Mouse (Mus musculus) liver, embryonic 16.5 days (tissue): ENCODE results near the gene Col20a1. TPM values are rescaled to one million over a fixed set of nuclear protein-coding genes. Genes with fewer than 3 reads are reported as not detected.
A peak's percentile ranks its signal among the peaks of the same experiment; 100 is the strongest.

Experiments used
- ATAC-seq: fragments of 200-750 bp; cut with Nextera tagmentation; 2 replicates; pipeline ENCODE4 v1.8.0; 2017; ENCODE audit warnings: low read depth, mild to moderate bottlenecking, moderate number of reproducible peaks, moderate library complexity
- H3K27ac ChIP-seq: fragments of 300-500 bp; sonication (generic); 2 replicates; pipeline ENCODE4 v1.5.1; 2014; ENCODE audit warnings: mild to moderate bottlenecking, low read length
- H3K27me3 ChIP-seq: fragments of 300-500 bp; sonication (generic); 2 replicates; pipeline ENCODE4 v1.6.1; 2014; ENCODE audit warnings: low read depth, low read length, mixed read lengths; ENCODE audit not compliant: control insufficient read depth, insufficient read depth
- H3K36me3 ChIP-seq: fragments of 300-500 bp; sonication (generic); 2 replicates; pipeline ENCODE4 v1.6.1; 2014; ENCODE audit warnings: mild to moderate bottlenecking; ENCODE audit not compliant: control insufficient read depth, insufficient read depth
- H3K4me1 ChIP-seq: fragments of 300-500 bp; sonication (generic); 2 replicates; pipeline ENCODE4 v1.6.1; 2014; ENCODE audit warnings: low read depth, low read length, mixed read lengths; ENCODE audit not compliant: control insufficient read depth
- H3K4me2 ChIP-seq: fragments of 300-500 bp; sonication (generic); 2 replicates; pipeline ENCODE4 v1.6.1; 2014; ENCODE audit warnings: low read depth, low read length, mixed read lengths
- H3K4me3 ChIP-seq: fragments of 300-500 bp; sonication (generic); 2 replicates; pipeline ENCODE4 v1.5.1; 2014; ENCODE audit warnings: low read depth, mild to moderate bottlenecking, low read length
- H3K9ac ChIP-seq: fragments of 300-500 bp; sonication (generic); 2 replicates; pipeline ENCODE4 v1.6.1; 2014; ENCODE audit warnings: low read depth, low read length
- H3K9me3 ChIP-seq: fragments of 300-500 bp; sonication (generic); replicated peaks from 2 replicates; pipeline ENCODE4 v1.6.1; 2016; ENCODE audit warnings: low read length; ENCODE audit not compliant: control insufficient read depth
- WGBS: fragments of 180-500 bp; shearing (Covaris S2); extraction: QIAGEN DNeasy Blood & Tissue Kit; methylation state at CpG from one replicate; pipeline ENCODE4 v1.1.7; 2014; ENCODE audit not compliant: insufficient replicate concordance; 5-methylcytosine and 5-hydroxymethylcytosine counted together
- polyA plus RNA-seq: library from polyadenylated mRNA; unstranded; fragments of >200 nt; fragmentation: Nextera tagmentation; extraction: Ambion mirVana; gene quantifications from 2 replicates; pipeline ENCODE4 v1.2.1, GENCODE M21; 2015

Gene Col20a1
- polyA plus RNA-seq, 1 experiment from 2014 or later: 0.04 TPM

GRCm38 (mm10) chr2:181043437-181043836 lies 57.1 kb downstream of the Col20a1 start, which contains the start of gene Chrna4:
Gene Chrna4 (minus strand): TSS chr2:181043546.
- WGBS: 42% methylated on average over 3 of the region's 3 CpGs
- peaks cover 32% of the 10 kb centered on the region for H3K27me3 ChIP-seq
- H3K9ac ChIP-seq: no peak within 1 kb of the TSS
- H3K36me3 ChIP-seq: no peaks in the 10 kb centered on the region
- no peaks in the 10 kb centered on the region for H3K9me3 ChIP-seq
- H3K4me2 ChIP-seq: no peak within 1 kb of the TSS
- H3K4me3 ChIP-seq: no peak within 1 kb of the TSS
- ATAC-seq: peak; percentile 53
- H3K4me1 ChIP-seq: no peaks in the 10 kb centered on the region
- H3K27ac ChIP-seq: peak within 1 kb of the TSS; percentile 26; the same call in 1 of the 2 replicates

DNA sequence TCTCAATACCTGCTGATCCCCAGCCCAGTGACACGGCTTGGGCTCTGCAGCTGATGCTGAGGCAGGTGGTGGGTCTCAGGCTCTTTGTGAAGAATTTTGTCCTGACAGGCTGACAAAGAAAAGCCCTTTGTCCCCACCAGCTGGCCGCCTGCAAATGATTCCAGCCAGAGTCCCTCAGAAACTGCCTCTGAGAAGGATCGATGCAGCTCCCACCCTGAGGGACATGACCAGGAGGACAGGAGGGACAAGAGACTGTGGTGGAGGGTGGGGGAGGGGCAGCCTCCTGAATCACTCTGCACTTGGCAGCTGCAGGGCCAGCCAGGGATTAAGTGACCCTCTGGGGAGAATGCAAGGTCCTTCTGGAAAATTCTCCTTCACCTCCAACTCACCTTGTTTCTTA lies 57.7 kb downstream of the Col20a1 start:
- Histone ChIP-seq H3K4me3 (no peak overlapping the region), H3K4me1 (no peaks in the 10 kb centered on the region), H3K9ac (no peak overlapping the region), H3K27me3 (peaks cover 26% of the 10 kb centered on the region), H3K9me3 (no peaks in the 10 kb centered on the region), H3K36me3 (no peaks in the 10 kb centered on the region), H3K27ac (peak overlapping the region; percentile 26; the same call in 1 of the 2 replicates), H3K4me2 (no peak overlapping the region)
- 17% methylated on average over 3 of the region's 3 CpGs for WGBS
- no peak for ATAC-seq

DNA sequence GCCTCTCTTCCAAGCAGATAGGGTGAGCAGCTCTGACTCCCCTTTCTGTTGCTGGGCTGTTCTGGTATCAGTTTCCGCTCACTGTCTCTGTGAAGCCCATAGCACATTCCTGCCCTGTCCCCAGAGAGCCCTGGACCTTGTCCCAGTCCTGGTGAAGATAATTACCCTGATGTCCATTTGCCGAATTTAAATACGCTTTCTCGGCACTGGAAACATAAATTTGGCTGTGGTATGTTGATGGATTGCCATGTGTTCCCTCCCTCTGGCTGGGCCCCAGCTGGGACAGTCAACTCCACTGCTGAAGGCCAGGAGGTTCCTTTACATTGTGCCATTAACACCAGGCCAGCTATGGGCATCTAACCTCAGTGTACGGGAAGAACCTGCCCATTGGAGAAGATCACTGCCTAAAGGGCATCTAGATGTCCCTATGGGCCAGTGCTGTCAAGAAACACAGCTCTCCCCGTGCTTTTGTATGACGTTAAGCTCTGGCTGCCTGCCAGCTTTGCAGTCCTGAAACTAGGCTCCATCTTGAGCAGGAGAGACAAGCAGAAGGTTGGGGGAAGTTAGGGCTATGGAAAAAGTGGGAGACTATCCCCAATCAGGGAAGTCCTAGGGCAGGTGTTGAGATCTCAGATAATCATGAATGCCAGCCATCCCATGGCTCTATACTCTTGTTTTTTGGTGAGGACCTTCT lies 62.1 kb downstream of the Col20a1 start:
- no peak for ATAC-seq
- H3K4me1 ChIP-seq: no peaks in the 10 kb centered on the region
- 50% methylated on average over 7 of the region's 7 CpGs for WGBS
- H3K36me3 ChIP-seq: no peaks in the 10 kb centered on the region
- H3K27me3 ChIP-seq: no peaks in the 10 kb centered on the region
- no peaks in the 10 kb centered on the region for H3K9me3 ChIP-seq
- H3K4me2 ChIP-seq: no peak overlapping the region
- no peak overlapping the region for H3K9ac ChIP-seq
- H3K4me3 ChIP-seq: no peak overlapping the region
- H3K27ac ChIP-seq: no peak overlapping the region

- Histone ChIP-seq H3K4me3 (no peak overlapping the region), H3K36me3 (no peaks in the 10 kb centered on the region), H3K9ac (no peak overlapping the region), H3K4me1 (no peaks in the 10 kb centered on the region), H3K4me2 (no peak overlapping the region), H3K27me3 (no peaks in the 10 kb centered on the region), H3K27ac (no peak overlapping the region), H3K9me3 (no peaks in the 10 kb centered on the region)
- 57% methylated on average over 9 of the region's 9 CpGs for WGBS
- no peak for ATAC-seq
Observed at GRCm38 (mm10) chr2:181048986-181049385, 62.7 kb downstream of the Col20a1 start.

DNA sequence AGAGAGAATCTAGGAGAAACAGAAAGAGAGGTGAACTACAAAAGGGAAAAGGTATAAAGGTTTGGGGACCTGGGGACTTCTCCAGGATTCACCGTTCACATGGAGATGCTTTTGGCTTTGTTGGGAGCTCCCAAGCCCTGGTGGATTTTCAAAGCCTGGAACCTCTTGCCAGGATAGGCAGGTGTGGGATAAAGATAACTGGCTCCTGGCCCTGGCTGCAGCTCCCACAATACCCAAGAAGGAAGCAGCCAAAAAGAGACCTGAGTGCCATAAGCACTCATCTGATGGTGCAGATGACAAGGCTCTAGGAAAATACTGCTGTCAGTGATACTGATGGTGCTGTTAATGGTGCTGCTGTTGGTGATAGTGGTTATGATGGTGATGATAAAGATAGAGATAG lies 65.8 kb downstream of the Col20a1 start:
- ATAC-seq: no peak
- Histone ChIP-seq H3K4me2 (no peak overlapping the region), H3K27me3 (no peaks in the 10 kb centered on the region), H3K27ac (no peak overlapping the region), H3K4me3 (no peak overlapping the region), H3K9me3 (no peaks in the 10 kb centered on the region), H3K36me3 (no peaks in the 10 kb centered on the region), H3K9ac (no peak overlapping the region), H3K4me1 (no peaks in the 10 kb centered on the region)
- 45% methylated on average over 1 of the region's 1 CpGs for WGBS

GRCm38 (mm10) chr2:181057341-181057740 lies 71.0 kb downstream of the Col20a1 start:
- no peaks in the 10 kb centered on the region for H3K4me1 ChIP-seq
- H3K4me3 ChIP-seq: no peak overlapping the region
- 44% methylated on average over 8 of the region's 8 CpGs for WGBS
- H3K9me3 ChIP-seq: no peaks in the 10 kb centered on the region
- no peaks in the 10 kb centered on the region; the same call in 1 of the 2 replicates for H3K27me3 ChIP-seq
- no peak for ATAC-seq
- H3K27ac ChIP-seq: no peak overlapping the region
- no peak overlapping the region for H3K4me2 ChIP-seq
- H3K9ac ChIP-seq: no peak overlapping the region
- no peaks in the 10 kb centered on the region for H3K36me3 ChIP-seq

DNA sequence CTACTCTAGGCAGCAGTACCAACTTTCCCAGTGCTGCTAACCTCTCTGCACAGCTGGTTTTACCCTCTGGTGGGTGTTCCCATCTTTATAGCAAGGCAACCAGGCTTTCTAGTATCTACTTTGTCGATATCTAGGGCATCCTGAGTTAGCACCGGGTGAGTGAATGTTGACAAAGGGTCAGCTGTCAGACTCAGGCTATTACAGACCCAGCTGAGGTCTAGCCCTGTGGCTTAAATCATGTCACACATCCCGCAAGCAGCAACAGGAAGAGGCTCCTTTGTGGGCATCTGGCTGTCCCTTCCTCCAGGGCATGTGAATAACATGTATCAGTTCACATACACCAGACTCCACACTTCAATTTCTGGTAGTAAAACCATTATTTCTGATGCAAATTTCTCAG lies 71.9 kb downstream of the Col20a1 start:
- no peaks in the 10 kb centered on the region for H3K4me1 ChIP-seq
- H3K4me3 ChIP-seq: no peak overlapping the region
- ATAC-seq: no peak
- no peak overlapping the region for H3K9ac ChIP-seq
- H3K4me2 ChIP-seq: no peak overlapping the region
- no peaks in the 10 kb centered on the region for H3K9me3 ChIP-seq
- H3K27me3 ChIP-seq: no peaks in the 10 kb centered on the region; the same call in 1 of the 2 replicates
- H3K36me3 ChIP-seq: no peaks in the 10 kb centered on the region
- H3K27ac ChIP-seq: no peak overlapping the region
- 26% methylated on average over 3 of the region's 3 CpGs for WGBS

DNA sequence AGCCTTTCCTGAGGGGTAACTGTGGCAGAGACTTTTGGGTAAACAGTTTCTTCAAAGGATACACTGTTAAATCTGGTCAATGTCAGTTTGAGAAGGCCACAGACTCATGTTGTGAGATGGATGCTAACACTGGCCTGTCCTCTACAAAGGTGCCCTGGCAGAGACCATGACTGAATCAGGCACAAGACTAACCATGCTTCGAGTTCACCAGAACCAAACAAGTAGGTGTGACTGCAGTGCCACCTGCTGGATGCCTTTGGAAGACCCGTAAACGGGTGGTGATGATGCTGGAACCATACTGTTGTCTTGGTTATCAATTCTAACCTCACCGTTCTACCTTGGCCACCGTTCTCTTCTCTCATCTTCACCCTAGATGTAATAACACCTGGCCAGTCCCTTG lies 73.8 kb downstream of the Col20a1 start:
- no peaks in the 10 kb centered on the region for H3K36me3 ChIP-seq
- no peaks in the 10 kb centered on the region for H3K4me1 ChIP-seq
- H3K4me3 ChIP-seq: no peak overlapping the region
- no peak overlapping the region for H3K4me2 ChIP-seq
- H3K9me3 ChIP-seq: no peaks in the 10 kb centered on the region
- no peaks in the 10 kb centered on the region; the same call in 1 of the 2 replicates for H3K27me3 ChIP-seq
- H3K27ac ChIP-seq: no peak overlapping the region
- 13% methylated on average over 5 of the region's 5 CpGs for whole genome bisulfite sequencing
- no peak overlapping the region for H3K9ac ChIP-seq
- ATAC-seq: no peak

DNA sequence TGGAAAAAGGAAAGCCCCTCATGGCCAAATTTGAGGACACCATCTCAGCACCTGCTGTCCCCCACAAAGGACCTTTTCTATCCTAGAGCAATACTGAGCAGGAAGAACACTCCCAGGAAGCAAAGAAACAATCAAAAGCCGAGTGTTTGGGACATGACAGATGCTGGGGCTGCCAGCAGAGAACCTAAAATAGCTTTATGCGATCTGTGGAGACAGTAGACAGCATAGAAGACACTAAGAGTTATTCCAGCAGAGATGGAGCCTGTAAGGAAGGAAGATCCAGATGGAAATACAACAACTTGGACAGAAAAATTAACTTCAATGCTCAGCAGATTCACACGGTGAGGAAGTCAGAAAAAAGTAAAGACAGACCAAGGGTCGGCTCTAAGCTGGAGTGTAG lies 79.5 kb downstream of the Col20a1 start:
- Histone ChIP-seq H3K9ac (no peak overlapping the region), H3K4me3 (no peak overlapping the region), H3K4me1 (no peaks in the 10 kb centered on the region), H3K27ac (no peak overlapping the region), H3K4me2 (no peak overlapping the region), H3K36me3 (no peaks in the 10 kb centered on the region), H3K27me3 (no peaks in the 10 kb centered on the region; the same call in 1 of the 2 replicates), H3K9me3 (no peaks in the 10 kb centered on the region)
- 31% methylated on average over 4 of the region's 4 CpGs for WGBS
- no peak for ATAC-seq
